Mouse (Mus musculus): ENCODE measurements at regions not wholly inside any gene's neighbourhood (a gene's known extent, or its start where the extent isn't known, plus 50 kb on each side); places are given as distances from the start of the nearest gene placed in this dataset.

DNA sequence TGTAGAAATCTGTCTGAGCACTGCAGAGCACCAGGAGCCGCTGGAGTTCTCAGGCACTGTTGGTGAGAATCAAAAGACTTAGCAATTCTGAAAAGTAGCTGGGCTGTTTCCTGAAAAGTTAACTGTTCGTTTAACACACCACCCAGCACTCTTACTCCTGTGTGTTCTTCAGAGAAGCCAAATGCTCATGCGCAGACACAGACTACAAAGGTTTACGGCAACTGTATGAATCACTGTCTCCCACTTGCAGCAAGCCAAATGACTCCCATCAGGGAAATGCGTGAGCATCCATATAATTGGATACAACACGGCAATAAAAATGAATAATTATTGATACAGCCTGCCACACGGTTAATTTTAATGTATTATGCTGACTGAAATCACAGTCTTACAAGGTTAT is 220.0 kb upstream of the N4bp1 start:
- 62% methylated on average over 7 of the region's 7 CpGs for WGBS
- DNase-seq (ENCODE audit: low spot score) = no peak

DNA sequence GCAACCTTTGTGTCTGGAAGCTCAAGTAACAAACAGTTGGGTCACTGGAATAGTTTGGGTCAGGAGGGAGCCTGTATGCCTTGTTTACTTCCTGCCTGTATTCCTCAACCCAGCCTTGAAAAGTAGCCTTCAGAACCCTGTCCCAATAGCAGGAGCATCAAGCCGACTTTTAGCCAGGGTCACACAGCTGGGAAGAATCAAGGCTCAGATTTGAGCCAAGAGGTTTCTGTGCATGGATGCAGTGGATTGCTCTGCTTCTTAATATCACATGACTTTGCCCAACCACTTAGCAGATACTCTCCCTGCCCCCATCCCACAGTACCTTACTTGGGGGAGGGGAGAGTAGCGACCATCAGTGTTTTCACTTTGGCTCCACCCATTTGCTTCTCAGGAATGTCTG is 210.2 kb upstream of the N4bp1 start:
- Histone ChIP-seq H3K9ac (ENCODE audit: low read depth, low read length) (no peak overlapping the region), H3K27ac (replicated peaks; ENCODE audit: low read depth, low read length) (no peak overlapping the region), H3K36me3 (ENCODE audit: control insufficient read depth, insufficient read depth, low read length) (no peaks in the 10 kb centered on the region), H3K4me3 (ENCODE audit: low read depth, low read length) (no peak overlapping the region), H3K27me3 (replicated peaks; ENCODE audit: control insufficient read depth, insufficient read depth, low read length) (no peaks in the 10 kb centered on the region), H3K9me3 (ENCODE audit: control insufficient read depth, low read length) (no peaks in the 10 kb centered on the region), H3K4me1 (ENCODE audit: control insufficient read depth, insufficient read depth, low read length) (peaks cover 4% of the 10 kb centered on the region; the same call in 1 of the 2 replicates), H3K4me2 (ENCODE audit: low read depth, low read length) (no peak overlapping the region)
- ATAC-seq (ENCODE audit: low read depth) (no peak), DNase-seq (ENCODE audit: low spot score) (no peak)
- 33% methylated on average over 2 of the region's 2 CpGs for WGBS

More for the DNA sequence above, 220.0 kb upstream of the N4bp1 start:
- Histone ChIP-seq H3K4me3 (ENCODE audit: low read depth, low read length) (no peak overlapping the region), H3K9me3 (ENCODE audit: control insufficient read depth, low read length) (no peaks in the 10 kb centered on the region), H3K4me1 (ENCODE audit: control insufficient read depth, insufficient read depth, low read length) (no peaks in the 10 kb centered on the region), H3K27me3 (replicated peaks; ENCODE audit: control insufficient read depth, insufficient read depth, low read length) (no peaks in the 10 kb centered on the region), H3K27ac (replicated peaks; ENCODE audit: low read depth, low read length) (no peak overlapping the region), H3K4me2 (ENCODE audit: low read depth, low read length) (no peak overlapping the region), H3K36me3 (ENCODE audit: control insufficient read depth, insufficient read depth, low read length) (no peaks in the 10 kb centered on the region), H3K9ac (ENCODE audit: low read depth, low read length) (no peak overlapping the region)
- no peak for ATAC-seq (ENCODE audit: low read depth)

GRCm38 (mm10) chr8:87094685-87095084 is 209.6 kb upstream of the N4bp1 start:
- WGBS = 73% methylated on average over 4 of the region's 4 CpGs
- H3K36me3 ChIP-seq (ENCODE audit: control insufficient read depth, insufficient read depth, low read length) = no peaks in the 10 kb centered on the region
- H3K9me3 ChIP-seq (ENCODE audit: control insufficient read depth, low read length) = no peaks in the 10 kb centered on the region
- H3K4me1 ChIP-seq (ENCODE audit: control insufficient read depth, insufficient read depth, low read length) = peaks cover 4% of the 10 kb centered on the region; the same call in 1 of the 2 replicates
- H3K27ac ChIP-seq (replicated peaks; ENCODE audit: low read depth, low read length) = no peak overlapping the region
- no peak overlapping the region for H3K4me3 ChIP-seq (ENCODE audit: low read depth, low read length)
- no peak overlapping the region for H3K9ac ChIP-seq (ENCODE audit: low read depth, low read length)
- no peak for DNase-seq (ENCODE audit: low spot score)
- no peaks in the 10 kb centered on the region for H3K27me3 ChIP-seq (replicated peaks; ENCODE audit: control insufficient read depth, insufficient read depth, low read length)
- no peak overlapping the region for H3K4me2 ChIP-seq (ENCODE audit: low read depth, low read length)
- ATAC-seq (ENCODE audit: low read depth) = no peak

GRCm38 (mm10) chr8:87093716-87094115 is 208.7 kb upstream of the N4bp1 start:
- Histone ChIP-seq H3K36me3 (ENCODE audit: control insufficient read depth, insufficient read depth, low read length) (no peaks in the 10 kb centered on the region), H3K27me3 (replicated peaks; ENCODE audit: control insufficient read depth, insufficient read depth, low read length) (no peaks in the 10 kb centered on the region), H3K4me1 (ENCODE audit: control insufficient read depth, insufficient read depth, low read length) (peaks cover 4% of the 10 kb centered on the region; the same call in 1 of the 2 replicates), H3K27ac (replicated peaks; ENCODE audit: low read depth, low read length) (no peak overlapping the region), H3K9me3 (ENCODE audit: control insufficient read depth, low read length) (no peaks in the 10 kb centered on the region), H3K4me3 (ENCODE audit: low read depth, low read length) (no peak overlapping the region), H3K9ac (ENCODE audit: low read depth, low read length) (no peak overlapping the region), H3K4me2 (ENCODE audit: low read depth, low read length) (no peak overlapping the region)
- DNase-seq (ENCODE audit: low spot score) = no peak
- 78% methylated on average over 10 of the region's 10 CpGs for WGBS
- ATAC-seq (ENCODE audit: low read depth) = no peak

- Histone ChIP-seq H3K9ac (ENCODE audit: low read depth, low read length) (no peak overlapping the region), H3K4me2 (ENCODE audit: low read depth, low read length) (no peak overlapping the region), H3K27me3 (replicated peaks; ENCODE audit: control insufficient read depth, insufficient read depth, low read length) (no peaks in the 10 kb centered on the region), H3K4me1 (ENCODE audit: control insufficient read depth, insufficient read depth, low read length) (peaks cover 4% of the 10 kb centered on the region; the same call in 1 of the 2 replicates), H3K27ac (replicated peaks; ENCODE audit: low read depth, low read length) (no peak overlapping the region), H3K4me3 (ENCODE audit: low read depth, low read length) (no peak overlapping the region), H3K9me3 (ENCODE audit: control insufficient read depth, low read length) (no peaks in the 10 kb centered on the region), H3K36me3 (ENCODE audit: control insufficient read depth, insufficient read depth, low read length) (no peaks in the 10 kb centered on the region)
- ATAC-seq (ENCODE audit: low read depth) (no peak), DNase-seq (ENCODE audit: low spot score) (no peak)
- 75% methylated on average over 5 of the region's 5 CpGs for WGBS
Observed at GRCm38 (mm10) chr8:87093081-87093480, 208.0 kb upstream of the N4bp1 start.

GRCm38 (mm10) chr8:87087451-87088095 is 202.5 kb upstream of the N4bp1 start:
- Histone ChIP-seq H3K9ac (ENCODE audit: low read depth, low read length) (no peak overlapping the region), H3K9me3 (ENCODE audit: control insufficient read depth, low read length) (no peaks in the 10 kb centered on the region), H3K27ac (replicated peaks; ENCODE audit: low read depth, low read length) (no peak overlapping the region), H3K4me2 (ENCODE audit: low read depth, low read length) (no peak overlapping the region), H3K36me3 (ENCODE audit: control insufficient read depth, insufficient read depth, low read length) (no peaks in the 10 kb centered on the region), H3K4me3 (ENCODE audit: low read depth, low read length) (no peak overlapping the region), H3K4me1 (ENCODE audit: control insufficient read depth, insufficient read depth, low read length) (no peaks in the 10 kb centered on the region), H3K27me3 (replicated peaks; ENCODE audit: control insufficient read depth, insufficient read depth, low read length) (no peaks in the 10 kb centered on the region)
- DNase-seq (ENCODE audit: low spot score) = peak; percentile 75
- ATAC-seq (ENCODE audit: low read depth) = no peak
- WGBS = 36% methylated on average over 9 of the region's 9 CpGs

DNA sequence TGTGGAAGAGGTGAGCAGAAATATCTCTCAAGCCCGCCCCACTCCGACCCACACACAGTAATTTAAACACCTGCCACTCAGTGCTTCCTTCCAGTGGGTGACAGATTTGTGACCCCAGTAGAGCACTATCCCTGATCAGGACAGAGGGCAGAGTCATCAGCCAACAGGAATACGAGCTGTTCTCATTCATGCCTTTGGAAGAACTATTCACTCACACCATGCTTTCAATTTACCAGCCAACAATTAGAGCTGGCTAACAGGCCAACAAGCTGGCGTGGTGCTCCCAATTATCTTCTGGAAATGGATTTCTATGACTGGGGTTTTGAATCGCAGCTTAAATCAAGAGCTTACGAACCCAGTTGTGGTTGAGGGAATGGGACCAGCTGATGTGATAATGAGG is 193.2 kb upstream of the N4bp1 start:
- Histone ChIP-seq H3K27ac (replicated peaks; ENCODE audit: low read depth, low read length) (no peak overlapping the region), H3K4me3 (ENCODE audit: low read depth, low read length) (no peak overlapping the region), H3K9ac (ENCODE audit: low read depth, low read length) (no peak overlapping the region), H3K4me1 (ENCODE audit: control insufficient read depth, insufficient read depth, low read length) (no peaks in the 10 kb centered on the region), H3K9me3 (ENCODE audit: control insufficient read depth, low read length) (no peaks in the 10 kb centered on the region), H3K4me2 (ENCODE audit: low read depth, low read length) (no peak overlapping the region), H3K27me3 (replicated peaks; ENCODE audit: control insufficient read depth, insufficient read depth, low read length) (no peaks in the 10 kb centered on the region), H3K36me3 (ENCODE audit: control insufficient read depth, insufficient read depth, low read length) (no peaks in the 10 kb centered on the region)
- no peak for ATAC-seq (ENCODE audit: low read depth)
- no peak for DNase-seq (ENCODE audit: low spot score)
- 77% methylated on average over 6 of the region's 6 CpGs for WGBS

DNA sequence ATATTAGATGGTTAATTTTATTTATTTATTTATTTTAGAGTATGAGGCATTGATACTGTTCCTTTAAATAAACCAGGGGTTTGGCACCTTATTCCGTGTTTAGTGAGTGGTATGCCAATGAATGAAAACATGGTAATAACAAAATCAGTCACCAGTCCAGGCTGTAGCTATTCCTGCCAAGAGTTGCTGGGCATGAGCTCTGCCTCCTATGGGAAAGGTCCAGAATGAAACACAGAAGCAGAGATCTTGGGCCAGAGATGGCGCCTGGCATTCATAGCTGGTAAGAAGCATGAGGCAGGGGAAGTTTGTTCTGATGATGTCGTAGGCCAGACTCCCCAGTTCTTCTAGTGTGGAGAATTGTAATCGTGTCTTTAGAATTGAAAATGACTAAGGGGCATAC is 190.9 kb upstream of the N4bp1 start:
- Histone ChIP-seq H3K4me3 (ENCODE audit: low read depth, low read length) (no peak overlapping the region), H3K4me2 (ENCODE audit: low read depth, low read length) (no peak overlapping the region), H3K9me3 (ENCODE audit: control insufficient read depth, low read length) (no peaks in the 10 kb centered on the region), H3K27me3 (replicated peaks; ENCODE audit: control insufficient read depth, insufficient read depth, low read length) (no peaks in the 10 kb centered on the region), H3K4me1 (ENCODE audit: control insufficient read depth, insufficient read depth, low read length) (no peaks in the 10 kb centered on the region), H3K36me3 (ENCODE audit: control insufficient read depth, insufficient read depth, low read length) (no peaks in the 10 kb centered on the region), H3K27ac (replicated peaks; ENCODE audit: low read depth, low read length) (no peak overlapping the region), H3K9ac (ENCODE audit: low read depth, low read length) (no peak overlapping the region)
- WGBS = 83% methylated on average over 4 of the region's 4 CpGs
- DNase-seq (ENCODE audit: low spot score) (no peak), ATAC-seq (ENCODE audit: low read depth) (no peak)

DNA sequence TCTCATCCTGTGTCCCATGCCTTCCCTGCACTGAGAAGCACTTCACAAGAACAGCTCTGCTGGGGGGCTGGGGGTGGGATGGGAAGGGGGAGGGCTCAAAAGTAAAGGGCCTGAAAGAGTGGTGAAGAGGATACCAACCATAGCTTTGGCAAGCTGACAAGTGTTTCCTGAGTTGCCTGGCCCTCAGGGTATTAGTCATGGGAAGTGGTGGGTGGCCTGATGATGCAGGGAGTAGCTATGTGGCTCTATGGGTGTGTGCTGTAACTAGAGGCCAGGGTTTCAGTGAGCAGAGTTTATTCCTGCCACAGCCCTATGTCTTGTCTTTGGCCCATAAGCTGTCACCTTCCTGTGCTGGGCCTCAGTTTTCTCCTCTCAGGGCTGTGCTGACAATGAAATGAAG is 186.2 kb upstream of the N4bp1 start:
- H3K4me2 ChIP-seq (ENCODE audit: low read depth, low read length) = no peak overlapping the region

More for the DNA sequence above, 186.2 kb upstream of the N4bp1 start:
- DNase-seq (ENCODE audit: low spot score) = peak; percentile 64
- no peaks in the 10 kb centered on the region for H3K4me1 ChIP-seq (ENCODE audit: control insufficient read depth, insufficient read depth, low read length)
- H3K27ac ChIP-seq (replicated peaks; ENCODE audit: low read depth, low read length) = no peak overlapping the region
- no peak overlapping the region for H3K4me3 ChIP-seq (ENCODE audit: low read depth, low read length)
- H3K9me3 ChIP-seq (ENCODE audit: control insufficient read depth, low read length) = no peaks in the 10 kb centered on the region
- H3K9ac ChIP-seq (ENCODE audit: low read depth, low read length) = no peak overlapping the region
- no peaks in the 10 kb centered on the region for H3K36me3 ChIP-seq (ENCODE audit: control insufficient read depth, insufficient read depth, low read length)
- no peak for ATAC-seq (ENCODE audit: low read depth)
- no peaks in the 10 kb centered on the region for H3K27me3 ChIP-seq (replicated peaks; ENCODE audit: control insufficient read depth, insufficient read depth, low read length)
